Mouse (Mus musculus) E14TG2a.4 (cell line): ENCODE measurements around the gene Rps6kc1.

ENCODE experiments used
- CTCF ChIP-seq: conservative IDR thresholded peaks from 2 replicates; pipeline ENCODE4 v1.5.1; 2014; ENCODE audit warnings: low read length
- POU5F1 ChIP-seq: IDR thresholded peaks from 2 replicates; pipeline ENCODE4 v1.6.1; 2014; ENCODE audit warnings: low read length, borderline replicate concordance

- TF ChIP-seq CTCF (no peak), POU5F1 (no peak)
These were observed 17.6 kb upstream of the Rps6kc1 start for GRCm38 (mm10) chr1:190929010-190929695.
